Mouse (Mus musculus): ENCODE results near the gene Camta1.
"Not testable (repeated sequence)": the region's sequence is repeated elsewhere in the genome, so short reads cannot be mapped to it uniquely, and the experiment has no call there.

Gene Camta1

GRCm38 (mm10) chr4:150939991-150940651 is 921.6 kb downstream of the Camta1 start:
- DNase-seq (ENCODE audit: low spot score in 2 of 2): no peak

GRCm38 (mm10) chr4:150938063-150938452 is 923.6 kb downstream of the Camta1 start:
- no peak for DNase-seq (ENCODE audit: low spot score in 2 of 2)

GRCm38 (mm10) chr4:150937293-150938062 is 924.2 kb downstream of the Camta1 start:
- DNase-seq (ENCODE audit: low spot score in 2 of 2): peak in 1 of 2 experiments; percentile 43

GRCm38 (mm10) chr4:150933503-150933902 is 928.2 kb downstream of the Camta1 start:
- no peak for DNase-seq (ENCODE audit: low spot score in 2 of 2)

- DNase-seq (ENCODE audit: low spot score in 2 of 2): no peak
Measured at GRCm38 (mm10) chr4:150927789-150928188, 933.9 kb downstream of the Camta1 start.

GRCm38 (mm10) chr4:150926924-150927705 is 934.6 kb downstream of the Camta1 start:
- DNase-seq (ENCODE audit: low spot score in 2 of 2): no peak

DNA sequence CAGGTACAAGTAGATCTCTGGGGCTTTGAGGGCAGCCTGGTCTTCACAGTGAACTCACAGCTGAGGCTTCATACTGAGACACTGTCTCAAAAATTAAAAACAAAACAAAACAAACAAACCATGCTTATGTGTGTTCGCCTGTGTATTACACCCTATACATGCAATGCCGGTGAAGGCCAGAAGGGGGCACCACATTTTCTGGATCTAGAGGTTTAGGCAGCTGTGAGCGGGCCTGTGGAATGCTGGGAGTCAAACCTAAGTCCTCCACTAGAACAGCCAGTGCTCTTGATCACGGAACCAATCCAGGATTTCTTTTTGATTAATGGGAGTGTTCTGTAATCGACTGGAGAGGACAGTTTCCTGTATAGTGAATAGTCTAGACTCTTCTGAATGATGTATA is 935.8 kb downstream of the Camta1 start:
- no peak for DNase-seq (ENCODE audit: low spot score in 2 of 2)

- DNase-seq (ENCODE audit: low spot score in 2 of 2): no peak
Measured at GRCm38 (mm10) chr4:150924936-150925335, 936.7 kb downstream of the Camta1 start.

- no peak for DNase-seq (ENCODE audit: low spot score in 2 of 2)
Measured at GRCm38 (mm10) chr4:150924308-150924707, 937.4 kb downstream of the Camta1 start.

DNA sequence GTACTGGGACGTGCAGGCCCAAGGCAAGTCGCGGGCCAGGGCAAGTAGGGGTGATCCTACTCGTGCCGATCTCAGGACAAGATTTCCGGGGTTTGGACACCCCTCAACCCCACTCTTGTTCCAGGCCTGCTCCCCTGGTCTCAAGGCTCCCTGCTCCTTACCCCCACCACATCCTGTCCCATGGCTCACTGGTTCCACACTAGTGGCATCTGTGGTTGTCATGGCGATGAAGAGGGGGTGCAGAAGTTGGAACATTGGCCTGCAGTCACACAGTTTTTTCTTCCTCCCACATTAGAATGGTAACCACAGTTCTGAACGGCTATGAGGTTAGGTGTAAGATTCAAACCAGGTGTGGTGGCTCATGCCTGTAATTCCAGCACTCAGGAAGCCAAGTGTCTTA is 940.5 kb downstream of the Camta1 start:
- no peak for DNase-seq (ENCODE audit: low spot score in 2 of 2)

DNA sequence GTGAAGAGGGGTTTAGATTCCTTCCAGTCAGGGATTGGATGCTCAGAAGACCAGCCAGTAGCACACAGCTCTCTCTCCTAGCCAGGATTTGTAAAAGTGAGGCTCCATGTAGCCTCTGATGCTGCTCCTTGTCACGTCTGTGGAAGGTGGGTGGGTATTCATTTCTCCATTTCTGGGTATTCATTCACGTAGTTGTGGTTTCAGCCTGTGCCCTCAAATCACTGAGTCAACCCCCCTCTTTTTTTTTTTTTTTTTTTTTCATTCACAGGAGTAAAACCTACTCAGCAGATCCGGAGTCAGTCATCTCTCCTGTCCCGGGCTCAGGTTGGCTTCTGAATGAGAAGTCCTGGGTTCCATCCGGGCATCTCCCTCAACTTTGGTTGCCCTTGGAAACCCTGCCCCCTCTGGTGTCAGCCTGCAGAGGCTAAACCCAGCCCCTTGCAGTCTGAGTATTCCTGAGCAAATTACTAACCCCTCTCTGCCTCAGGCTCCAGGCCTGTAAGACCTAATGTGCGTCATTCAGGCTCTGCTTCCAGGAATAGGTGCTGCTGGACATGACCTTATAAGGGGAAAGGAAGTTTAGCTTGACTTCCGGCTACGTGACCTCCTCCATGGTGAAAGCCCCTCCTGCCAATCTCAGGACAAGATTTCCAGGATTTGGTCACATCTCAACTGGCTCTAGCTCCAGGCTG is 944.2 kb downstream of the Camta1 start:
- no peak for DNase-seq (ENCODE audit: low spot score in 2 of 2)

GRCm38 (mm10) chr4:150915181-150915906 is 946.3 kb downstream of the Camta1 start:
- DNase-seq (ENCODE audit: low spot score in 2 of 2): peak; percentile 65

DNA sequence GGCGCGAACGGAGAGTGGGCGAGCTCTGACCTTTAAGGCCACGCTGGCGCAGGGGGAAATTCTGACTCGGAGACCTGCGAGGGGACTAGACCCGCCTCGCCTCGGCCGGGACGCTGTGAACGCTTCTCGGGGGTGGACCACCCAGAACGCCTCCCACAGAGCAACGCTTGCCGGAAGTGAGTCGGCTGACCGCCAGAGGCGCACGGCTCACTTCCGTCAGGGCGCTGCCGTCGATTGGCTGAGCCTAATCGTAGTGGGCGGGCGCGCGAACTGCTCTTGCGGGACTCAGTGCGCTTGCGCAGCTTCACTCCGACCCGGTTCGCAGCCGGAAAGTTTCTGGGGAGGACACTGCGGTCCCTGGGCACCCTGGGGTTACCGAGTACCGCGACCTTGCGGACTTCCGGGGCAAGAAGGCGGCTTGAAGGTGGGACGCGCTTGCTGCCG is 947.4 kb downstream of the Camta1 start, which contains the start of the genes Park7 and Tnfrsf9:
TSS of gene Park7 (minus strand) at position 148 of the 444 bp plus-strand sequence.
TSS of gene Tnfrsf9 (plus strand) at position 273 of the 444 bp plus-strand sequence.
- DNase-seq (ENCODE audit: low spot score in 2 of 2): peak; percentile 90 to 95

DNA sequence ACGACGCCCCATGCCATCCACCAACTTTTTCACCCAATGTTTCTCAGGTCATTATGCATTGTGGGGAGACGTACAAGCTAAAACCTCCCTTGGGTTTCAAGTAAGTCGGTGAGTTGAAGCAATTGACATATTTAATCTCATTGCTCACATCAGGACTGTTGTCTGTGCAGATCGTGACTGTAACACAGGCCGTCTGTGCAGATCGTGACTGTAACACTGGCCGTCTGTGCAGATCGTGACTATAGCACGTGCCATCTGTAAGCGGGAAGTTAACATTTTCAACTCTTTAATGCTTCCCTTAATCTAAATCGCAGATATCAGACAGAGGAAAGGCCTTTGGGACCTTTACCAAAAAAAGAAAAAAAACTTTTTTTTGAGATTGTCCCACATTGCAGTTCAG is 947.9 kb downstream of the Camta1 start:
- no peak for DNase-seq (ENCODE audit: low spot score in 2 of 2)

- DNase-seq (ENCODE audit: low spot score in 2 of 2): no peak
Measured at GRCm38 (mm10) chr4:150910164-150910951, 951.3 kb downstream of the Camta1 start.

- peak; percentile 94 to 97 for DNase-seq (ENCODE audit: low spot score in 2 of 2)
Measured at GRCm38 (mm10) chr4:150909451-150910156, 952.1 kb downstream of the Camta1 start.

- not testable (repeated sequence) for DNase-seq (ENCODE audit: low spot score in 2 of 2)
Measured at GRCm38 (mm10) chr4:150908512-150908911, 953.2 kb downstream of the Camta1 start.

DNA sequence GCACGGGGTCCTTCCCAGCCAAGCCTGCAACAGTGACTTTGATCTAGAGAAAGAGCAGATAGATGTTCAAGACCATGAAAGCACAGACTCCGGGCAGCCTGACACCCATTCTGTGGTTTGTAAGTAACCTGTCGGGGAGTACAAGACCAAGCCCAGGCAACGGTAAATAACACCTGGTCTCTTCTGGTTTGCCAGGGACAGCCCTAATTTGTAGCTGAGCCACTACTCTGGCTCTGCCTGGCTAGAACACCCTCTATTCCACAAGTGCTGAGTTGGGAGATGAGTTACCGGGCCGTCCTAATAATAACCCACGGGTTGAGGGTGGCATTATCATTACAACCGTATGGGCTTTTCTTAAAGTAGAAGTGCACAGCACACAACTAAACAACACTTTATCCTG is 954.6 kb downstream of the Camta1 start:
- DNase-seq (ENCODE audit: low spot score in 2 of 2): no peak

- no peak for DNase-seq (ENCODE audit: low spot score in 2 of 2)
Measured at GRCm38 (mm10) chr4:150903091-150903742, 958.5 kb downstream of the Camta1 start.

Measured in left cerebral cortex, adult 9 months (tissue).